Mouse (Mus musculus): ENCODE data around the gene Col1a1. TPM values are rescaled to one million over a fixed set of nuclear protein-coding genes. Genes with fewer than 3 reads are reported as not detected.

Gene Col1a1
- polyA plus RNA-seq, 1 experiment from 2014 or later, result 1,421 TPM

DNA sequence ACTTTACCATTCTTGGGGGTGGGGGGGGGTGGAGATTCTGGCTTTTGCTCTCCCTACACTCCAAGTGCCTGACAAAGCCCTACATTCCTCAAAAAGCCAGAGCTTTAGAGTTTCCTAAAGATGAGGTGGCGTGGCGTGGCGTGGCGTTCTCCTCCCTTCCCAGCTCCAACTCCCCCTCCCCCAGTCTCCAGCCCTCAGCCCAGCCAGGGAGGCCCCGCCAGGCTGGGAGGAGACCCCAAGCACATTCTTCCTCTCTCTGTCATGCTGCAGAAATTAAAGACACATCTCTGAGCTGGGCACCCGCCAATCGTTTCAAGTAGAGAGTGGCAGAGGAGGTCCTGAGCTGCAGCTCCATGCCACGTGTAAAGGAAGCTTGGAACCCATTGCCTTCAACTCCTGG, 2.4 kb upstream of the Col1a1 start:
- Histone ChIP-seq H3K4me1 (replicated peaks; ENCODE audit: control insufficient read depth, insufficient read depth, low read length) (peaks cover 29% of the 10 kb centered on the region), H3K27ac (ENCODE audit: low read length) (peak overlapping the region; percentile 90), H3K27me3 (ENCODE audit: control insufficient read depth, insufficient read depth, low read depth, low read length) (peaks cover 4% of the 10 kb centered on the region; the same call in 1 of the 2 replicates), H3K9me3 (ENCODE audit: control insufficient read depth, low read length) (no peaks in the 10 kb centered on the region), H3K9ac (ENCODE audit: low read length) (peak overlapping the region; percentile 35), H3K36me3 (ENCODE audit: control insufficient read depth, insufficient read depth, low read length) (no peaks in the 10 kb centered on the region), H3K4me2 (ENCODE audit: low read depth, low read length) (peak overlapping the region; percentile 1; the same call in 1 of the 2 replicates), H3K4me3 (ENCODE audit: low read length) (no peak overlapping the region)
- WGBS, result 5% methylated on average over 8 of the region's 8 CpGs
- peak; percentile 8; the same call in 1 of the 2 replicates for ATAC-seq (ENCODE audit: low read depth)

- Histone ChIP-seq H3K4me1 (replicated peaks; ENCODE audit: control insufficient read depth, insufficient read depth, low read length) (peaks cover 25% of the 10 kb centered on the region), H3K27me3 (ENCODE audit: control insufficient read depth, insufficient read depth, low read depth, low read length) (peaks cover 4% of the 10 kb centered on the region; the same call in 1 of the 2 replicates), H3K9ac (ENCODE audit: low read length) (no peak overlapping the region), H3K4me2 (ENCODE audit: low read depth, low read length) (peak overlapping the region; percentile 1; the same call in 1 of the 2 replicates), H3K27ac (ENCODE audit: low read length) (peak overlapping the region; percentile 95), H3K4me3 (ENCODE audit: low read length) (no peak overlapping the region), H3K9me3 (ENCODE audit: control insufficient read depth, low read length) (no peaks in the 10 kb centered on the region), H3K36me3 (ENCODE audit: control insufficient read depth, insufficient read depth, low read length) (0 out of 2 replicates have a peak, but pooled peaks cover 1% of the 10 kb centered on the region)
- ATAC-seq (ENCODE audit: low read depth), result 0 out of 2 replicates have a peak, but pooled peaks have one; percentile 1
- 32% methylated on average over 11 of the region's 11 CpGs for WGBS
These were observed 1.5 kb upstream of the Col1a1 start for GRCm38 (mm10) chr11:94934526-94934925.

- peaks cover 30% of the 10 kb centered on the region for H3K4me1 ChIP-seq (replicated peaks; ENCODE audit: control insufficient read depth, insufficient read depth, low read length)
These were observed 849 bp downstream of the Col1a1 start for GRCm38 (mm10) chr11:94936851-94937295.

DNA sequence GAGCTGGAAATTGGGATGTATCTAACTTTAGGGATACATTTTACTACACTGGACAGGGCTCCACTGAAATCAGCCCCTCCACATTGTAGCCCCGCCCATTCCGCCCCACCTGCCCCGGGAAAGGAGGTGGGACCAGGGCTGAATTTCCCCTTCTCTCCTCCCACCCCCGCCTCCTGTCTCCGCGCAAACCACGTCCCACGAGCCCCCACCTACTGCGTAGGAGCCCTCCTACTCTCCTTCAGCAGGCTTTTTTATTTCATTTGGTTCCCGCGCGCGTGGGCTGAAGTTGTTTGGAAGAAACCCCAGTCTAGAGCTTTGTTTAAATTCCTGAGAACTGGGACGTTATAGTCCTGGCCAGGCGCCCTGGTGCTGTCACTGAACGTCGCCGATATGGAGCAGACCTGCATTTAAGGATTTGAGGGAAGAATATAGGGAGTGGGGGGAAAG, 1.3 kb downstream of the Col1a1 start:
- Histone ChIP-seq H3K9me3 (ENCODE audit: control insufficient read depth, low read length) (no peaks in the 10 kb centered on the region), H3K4me1 (replicated peaks; ENCODE audit: control insufficient read depth, insufficient read depth, low read length) (peaks cover 30% of the 10 kb centered on the region), H3K4me3 (ENCODE audit: low read length) (peak overlapping the region; percentile 65), H3K27ac (ENCODE audit: low read length) (peak overlapping the region; percentile 95), H3K4me2 (ENCODE audit: low read depth, low read length) (peak overlapping the region; percentile 49), H3K36me3 (ENCODE audit: control insufficient read depth, insufficient read depth, low read length) (peaks cover 13% of the 10 kb centered on the region; the same call in 1 of the 2 replicates), H3K27me3 (ENCODE audit: control insufficient read depth, insufficient read depth, low read depth, low read length) (peaks cover 4% of the 10 kb centered on the region; the same call in 1 of the 2 replicates), H3K9ac (ENCODE audit: low read length) (peak overlapping the region; percentile 36)
- peak; percentile 31 for ATAC-seq (ENCODE audit: low read depth)
- WGBS, result under 1% methylated on average over 18 of the region's 18 CpGs

More at GRCm38 (mm10) chr11:94936851-94937295, 849 bp downstream of the Col1a1 start:
- H3K27ac ChIP-seq (ENCODE audit: low read length), result peak overlapping the region; percentile 95
- H3K27me3 ChIP-seq (ENCODE audit: control insufficient read depth, insufficient read depth, low read depth, low read length), result peaks cover 4% of the 10 kb centered on the region; the same call in 1 of the 2 replicates
- H3K9me3 ChIP-seq (ENCODE audit: control insufficient read depth, low read length), result no peaks in the 10 kb centered on the region
- 1% methylated on average over 14 of the region's 17 CpGs for WGBS
- H3K36me3 ChIP-seq (ENCODE audit: control insufficient read depth, insufficient read depth, low read length), result peaks cover 13% of the 10 kb centered on the region; the same call in 1 of the 2 replicates
- ATAC-seq (ENCODE audit: low read depth), result peak; percentile 61
- H3K4me3 ChIP-seq (ENCODE audit: low read length), result peak overlapping the region; percentile 65
- H3K4me2 ChIP-seq (ENCODE audit: low read depth, low read length), result peak overlapping the region; percentile 49
- H3K9ac ChIP-seq (ENCODE audit: low read length), result peak overlapping the region; percentile 78

GRCm38 (mm10) chr11:94937787-94938186, 1.8 kb downstream of the Col1a1 start:
- peaks cover 4% of the 10 kb centered on the region; the same call in 1 of the 2 replicates for H3K27me3 ChIP-seq (ENCODE audit: control insufficient read depth, insufficient read depth, low read depth, low read length)
- H3K9me3 ChIP-seq (ENCODE audit: control insufficient read depth, low read length), result no peaks in the 10 kb centered on the region
- ATAC-seq (ENCODE audit: low read depth), result no peak
- H3K27ac ChIP-seq (ENCODE audit: low read length), result peak overlapping the region; percentile 95
- H3K4me3 ChIP-seq (ENCODE audit: low read length), result peak overlapping the region; percentile 65
- peaks cover 29% of the 10 kb centered on the region for H3K4me1 ChIP-seq (replicated peaks; ENCODE audit: control insufficient read depth, insufficient read depth, low read length)
- peak overlapping the region; percentile 49 for H3K4me2 ChIP-seq (ENCODE audit: low read depth, low read length)
- H3K36me3 ChIP-seq (ENCODE audit: control insufficient read depth, insufficient read depth, low read length), result peaks cover 13% of the 10 kb centered on the region; the same call in 1 of the 2 replicates
- WGBS, result 2% methylated on average over 15 of the region's 15 CpGs
- H3K9ac ChIP-seq (ENCODE audit: low read length), result peak overlapping the region; percentile 36

GRCm38 (mm10) chr11:94938296-94938695, 2.3 kb downstream of the Col1a1 start:
- peaks cover 17% of the 10 kb centered on the region; the same call in 1 of the 2 replicates for H3K36me3 ChIP-seq (ENCODE audit: control insufficient read depth, insufficient read depth, low read length)
- peak overlapping the region; percentile 30; the same call in 1 of the 2 replicates for H3K27ac ChIP-seq (ENCODE audit: low read length)
- H3K9ac ChIP-seq (ENCODE audit: low read length), result peak overlapping the region; percentile 36

DNA sequence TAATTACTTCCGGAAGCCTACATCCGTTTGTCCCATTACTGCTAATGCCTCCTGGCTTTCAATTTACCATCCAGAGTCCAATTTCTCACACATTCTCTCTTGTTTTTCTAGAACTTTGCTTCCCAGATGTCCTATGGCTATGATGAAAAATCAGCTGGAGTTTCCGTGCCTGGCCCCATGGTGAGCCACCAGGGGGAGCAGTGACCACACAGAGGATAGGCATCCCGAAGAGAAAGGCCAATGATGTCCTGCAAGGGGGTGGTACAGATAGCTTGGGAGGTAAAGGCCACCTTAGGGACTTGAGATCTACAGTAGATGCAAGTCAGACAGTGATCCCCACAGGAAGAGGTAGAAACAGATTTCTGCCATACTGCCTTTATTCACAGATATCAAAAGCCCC, 3.3 kb downstream of the Col1a1 start:
- Histone ChIP-seq H3K9ac (ENCODE audit: low read length) (no peak overlapping the region), H3K27me3 (ENCODE audit: control insufficient read depth, insufficient read depth, low read depth, low read length) (peaks cover 4% of the 10 kb centered on the region; the same call in 1 of the 2 replicates), H3K4me2 (ENCODE audit: low read depth, low read length) (peak overlapping the region; percentile 49), H3K36me3 (ENCODE audit: control insufficient read depth, insufficient read depth, low read length) (peaks cover 17% of the 10 kb centered on the region; the same call in 1 of the 2 replicates), H3K27ac (ENCODE audit: low read length) (0 out of 2 replicates have a peak overlapping the region, but pooled peaks have one; percentile 12), H3K9me3 (ENCODE audit: control insufficient read depth, low read length) (no peaks in the 10 kb centered on the region), H3K4me1 (replicated peaks; ENCODE audit: control insufficient read depth, insufficient read depth, low read length) (peaks cover 15% of the 10 kb centered on the region), H3K4me3 (ENCODE audit: low read length) (peak overlapping the region; percentile 65)
- no peak for ATAC-seq (ENCODE audit: low read depth)
- WGBS, result 18% methylated on average over 4 of the region's 4 CpGs

More at GRCm38 (mm10) chr11:94938296-94938695, 2.3 kb downstream of the Col1a1 start:
- Histone ChIP-seq H3K4me3 (ENCODE audit: low read length) (peak overlapping the region; percentile 65), H3K27me3 (ENCODE audit: control insufficient read depth, insufficient read depth, low read depth, low read length) (peaks cover 4% of the 10 kb centered on the region; the same call in 1 of the 2 replicates), H3K4me1 (replicated peaks; ENCODE audit: control insufficient read depth, insufficient read depth, low read length) (peaks cover 24% of the 10 kb centered on the region), H3K9me3 (ENCODE audit: control insufficient read depth, low read length) (no peaks in the 10 kb centered on the region), H3K4me2 (ENCODE audit: low read depth, low read length) (peak overlapping the region; percentile 49)
- no peak for ATAC-seq (ENCODE audit: low read depth)
- 17% methylated on average over 9 of the region's 9 CpGs for WGBS

DNA sequence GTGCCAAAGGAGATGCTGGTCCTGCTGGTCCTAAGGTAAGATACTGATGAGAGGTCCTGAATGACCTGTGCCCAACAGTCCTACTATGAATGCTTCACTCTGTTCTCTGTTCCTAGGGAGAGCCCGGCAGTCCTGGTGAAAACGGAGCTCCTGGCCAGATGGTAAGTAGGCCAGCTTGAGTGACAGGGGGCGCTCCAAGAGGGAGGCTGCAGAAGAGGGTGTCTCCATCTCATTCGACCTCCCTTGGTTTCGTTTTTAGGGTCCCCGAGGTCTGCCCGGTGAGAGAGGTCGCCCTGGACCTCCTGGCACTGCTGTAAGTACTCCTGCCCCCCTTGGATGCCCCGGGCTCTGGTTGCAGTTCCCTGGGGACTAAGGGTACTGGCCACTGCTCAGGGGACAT, 5.1 kb downstream of the Col1a1 start:
- H3K27me3 ChIP-seq (ENCODE audit: control insufficient read depth, insufficient read depth, low read depth, low read length), result peaks cover 2% of the 10 kb centered on the region; the same call in 1 of the 2 replicates
- H3K4me2 ChIP-seq (ENCODE audit: low read depth, low read length), result no peak overlapping the region
- no peak for ATAC-seq (ENCODE audit: low read depth)
- no peak overlapping the region for H3K9ac ChIP-seq (ENCODE audit: low read length)
- H3K27ac ChIP-seq (ENCODE audit: low read length), result no peak overlapping the region
- peaks cover 13% of the 10 kb centered on the region for H3K4me1 ChIP-seq (replicated peaks; ENCODE audit: control insufficient read depth, insufficient read depth, low read length)
- 31% methylated on average over 9 of the region's 9 CpGs for WGBS
- peaks cover 17% of the 10 kb centered on the region; the same call in 1 of the 2 replicates for H3K36me3 ChIP-seq (ENCODE audit: control insufficient read depth, insufficient read depth, low read length)
- no peak overlapping the region for H3K4me3 ChIP-seq (ENCODE audit: low read length)
- H3K9me3 ChIP-seq (ENCODE audit: control insufficient read depth, low read length), result no peaks in the 10 kb centered on the region

- WGBS, result 75% methylated on average over 8 of the region's 8 CpGs
- no peak overlapping the region for H3K4me2 ChIP-seq (ENCODE audit: low read depth, low read length)
- H3K4me1 ChIP-seq (replicated peaks; ENCODE audit: control insufficient read depth, insufficient read depth, low read length), result peaks cover 13% of the 10 kb centered on the region
- H3K27ac ChIP-seq (ENCODE audit: low read length), result no peak overlapping the region
- no peak overlapping the region for H3K4me3 ChIP-seq (ENCODE audit: low read length)
- peaks cover 20% of the 10 kb centered on the region; the same call in 1 of the 2 replicates for H3K36me3 ChIP-seq (ENCODE audit: control insufficient read depth, insufficient read depth, low read length)
- H3K27me3 ChIP-seq (ENCODE audit: control insufficient read depth, insufficient read depth, low read depth, low read length), result no peaks in the 10 kb centered on the region
- no peaks in the 10 kb centered on the region for H3K9me3 ChIP-seq (ENCODE audit: control insufficient read depth, low read length)
- no peak for ATAC-seq (ENCODE audit: low read depth)
- no peak overlapping the region for H3K9ac ChIP-seq (ENCODE audit: low read length)
These were observed 5.8 kb downstream of the Col1a1 start for GRCm38 (mm10) chr11:94941776-94942175.
